Mouse (Mus musculus) lung, postnatal 0 days (tissue): ENCODE results near the gene Nkain2. TPM values are rescaled to one million over a fixed set of nuclear protein-coding genes. Genes with fewer than 3 reads are reported as not detected.
"Not testable (repeated sequence)": the region's sequence is repeated elsewhere in the genome, so short reads cannot be mapped to it uniquely, and the experiment has no call there.

Experiments
- ATAC-seq: fragments of 200-750 bp; cut with Nextera tagmentation; 2 replicates; pipeline ENCODE4 v1.8.0; 2017; ENCODE audit warnings: moderate library complexity
- DNase-seq: peaks from one replicate; pipeline ENCODE4 v3.0.0-alpha.2; 2016; ENCODE audit warnings: low spot score
- H3K27ac ChIP-seq: fragments of 300-500 bp; sonication (generic); 2 replicates; pipeline ENCODE4 v1.5.1; 2014; ENCODE audit warnings: antibody characterized with exemption, mild to moderate bottlenecking, low read length, mixed read lengths
- H3K27me3 ChIP-seq: fragments of 300-500 bp; sonication (generic); replicated peaks from 2 replicates; pipeline ENCODE4 v1.6.1; 2014; ENCODE audit warnings: low read length, mixed read lengths; ENCODE audit not compliant: insufficient read depth
- H3K36me3 ChIP-seq: fragments of 300-500 bp; sonication (generic); 2 replicates; pipeline ENCODE4 v1.6.1; 2014; ENCODE audit warnings: low read length, mixed read lengths; ENCODE audit not compliant: insufficient read depth
- H3K4me1 ChIP-seq: fragments of 300-500 bp; sonication (generic); 2 replicates; pipeline ENCODE4 v1.6.1; 2014; ENCODE audit warnings: antibody characterized with exemption, low read depth, low read length, mixed read lengths; ENCODE audit not compliant: insufficient read depth
- H3K4me2 ChIP-seq: fragments of 300-500 bp; sonication (generic); replicated peaks from 2 replicates; pipeline ENCODE4 v1.6.1; 2014; ENCODE audit warnings: low read depth, mild to moderate bottlenecking, low read length, moderate library complexity, mixed read lengths
- H3K4me3 ChIP-seq: fragments of 300-500 bp; sonication (generic); 2 replicates; pipeline ENCODE4 v1.5.1; 2014; ENCODE audit warnings: low read depth, low read length
- H3K9ac ChIP-seq: fragments of 300-500 bp; sonication (generic); replicated peaks from 2 replicates; pipeline ENCODE4 v1.6.1; 2014; ENCODE audit warnings: low read depth, mild to moderate bottlenecking
- H3K9me3 ChIP-seq: fragments of 300-500 bp; sonication (generic); 2 replicates; pipeline ENCODE4 v1.6.1; 2016; ENCODE audit warnings: low read length, mixed read lengths
- CTCF ChIP-seq: IDR thresholded peaks from 2 replicates; pipeline ENCODE4 v1.5.1; 2016; ENCODE audit warnings: antibody characterized with exemption, mild to moderate bottlenecking
- EP300 ChIP-seq: IDR thresholded peaks from 2 replicates; pipeline ENCODE4 v1.6.1; 2016; ENCODE audit warnings: antibody characterized with exemption, mild to moderate bottlenecking, control low read depth
- WGBS: fragments of 180-500 bp; shearing (Covaris S2); extraction: QIAGEN DNeasy Blood & Tissue Kit; methylation state at CpG from one replicate; pipeline ENCODE4 v1.1.7; 2014; 5-methylcytosine and 5-hydroxymethylcytosine counted together
- polyA plus RNA-seq: library from polyadenylated mRNA; unstranded; fragments of >200 nt; fragmentation: Nextera tagmentation; extraction: Ambion mirVana; gene quantifications from 2 replicates; pipeline ENCODE4 v1.2.1, GENCODE M21; 2015

The Nkain2 gene
- polyA plus RNA-seq, 1 experiment from 2014 or later = not detected

- DNase-seq = no peak
- no peaks in the 10 kb centered on the region for H3K4me1 ChIP-seq
- no peaks in the 10 kb centered on the region for H3K27me3 ChIP-seq
- H3K36me3 ChIP-seq = no peaks in the 10 kb centered on the region
- 22% methylated on average over 1 of the region's 1 CpGs for WGBS
- H3K9me3 ChIP-seq = no peaks in the 10 kb centered on the region
- TF ChIP-seq CTCF (no peak), EP300 (no peak)
- no peak for ATAC-seq
- no peak overlapping the region for H3K9ac ChIP-seq
- no peak overlapping the region for H3K4me3 ChIP-seq
- no peak overlapping the region for H3K27ac ChIP-seq
- H3K4me2 ChIP-seq = no peak overlapping the region
These were observed 20.7 kb downstream of the Nkain2 start for GRCm38 (mm10) chr10:32869541-32869940.

GRCm38 (mm10) chr10:32815210-32815883 lies 74.9 kb downstream of the Nkain2 start:
- no peaks in the 10 kb centered on the region for H3K36me3 ChIP-seq
- TF ChIP-seq CTCF (no peak), EP300 (no peak)
- WGBS = 74% methylated on average over 4 of the region's 4 CpGs
- no peak overlapping the region for H3K27ac ChIP-seq
- ATAC-seq (no peak), DNase-seq (no peak)
- H3K9me3 ChIP-seq = no peaks in the 10 kb centered on the region
- H3K4me3 ChIP-seq = no peak overlapping the region
- H3K4me2 ChIP-seq = no peak overlapping the region
- H3K27me3 ChIP-seq = no peaks in the 10 kb centered on the region
- no peak overlapping the region for H3K9ac ChIP-seq
- no peaks in the 10 kb centered on the region for H3K4me1 ChIP-seq

GRCm38 (mm10) chr10:32796215-32796614 lies 94.0 kb downstream of the Nkain2 start:
- no peak for DNase-seq
- no peaks in the 10 kb centered on the region for H3K36me3 ChIP-seq
- WGBS = 41% methylated on average over 2 of the region's 2 CpGs
- H3K4me1 ChIP-seq = no peaks in the 10 kb centered on the region
- ATAC-seq = no peak
- no peaks in the 10 kb centered on the region for H3K9me3 ChIP-seq
- no peak overlapping the region for H3K4me2 ChIP-seq
- no peaks in the 10 kb centered on the region for H3K27me3 ChIP-seq
- no peak for TF ChIP-seq EP300
- TF ChIP-seq CTCF = no peak
- no peak overlapping the region for H3K4me3 ChIP-seq
- H3K9ac ChIP-seq = no peak overlapping the region
- no peak overlapping the region for H3K27ac ChIP-seq

- DNase-seq (no peak), ATAC-seq (no peak)
- Histone ChIP-seq H3K27ac (no peak overlapping the region), H3K27me3 (no peaks in the 10 kb centered on the region), H3K9ac (no peak overlapping the region), H3K4me3 (no peak overlapping the region), H3K36me3 (no peaks in the 10 kb centered on the region), H3K4me1 (no peaks in the 10 kb centered on the region), H3K4me2 (no peak overlapping the region), H3K9me3 (no peaks in the 10 kb centered on the region)
- TF ChIP-seq CTCF (no peak), EP300 (no peak)
These were observed 99.7 kb downstream of the Nkain2 start for GRCm38 (mm10) chr10:32790541-32790940.

- ATAC-seq (no peak), DNase-seq (no peak)
- no peaks in the 10 kb centered on the region for H3K4me1 ChIP-seq
- no peak overlapping the region for H3K4me2 ChIP-seq
- TF ChIP-seq EP300 (no peak), CTCF (no peak)
- no peak overlapping the region for H3K9ac ChIP-seq
- H3K27ac ChIP-seq = no peak overlapping the region
- no peaks in the 10 kb centered on the region for H3K27me3 ChIP-seq
- WGBS = 71% methylated on average over 3 of the region's 3 CpGs
- H3K4me3 ChIP-seq = no peak overlapping the region
- H3K36me3 ChIP-seq = no peaks in the 10 kb centered on the region
- H3K9me3 ChIP-seq = no peaks in the 10 kb centered on the region
These were observed 107.4 kb downstream of the Nkain2 start for GRCm38 (mm10) chr10:32782732-32783359.

GRCm38 (mm10) chr10:32738989-32739388 lies 151.3 kb downstream of the Nkain2 start:
- TF ChIP-seq CTCF (no peak), EP300 (no peak)
- DNase-seq (no peak), ATAC-seq (no peak)
- H3K4me2 ChIP-seq = no peak overlapping the region
- no peaks in the 10 kb centered on the region for H3K9me3 ChIP-seq
- H3K36me3 ChIP-seq = no peaks in the 10 kb centered on the region
- no peak overlapping the region for H3K9ac ChIP-seq
- H3K4me3 ChIP-seq = no peak overlapping the region
- H3K27ac ChIP-seq = no peak overlapping the region
- WGBS = 84% methylated on average over 2 of the region's 2 CpGs
- H3K4me1 ChIP-seq = no peaks in the 10 kb centered on the region
- H3K27me3 ChIP-seq = no peaks in the 10 kb centered on the region

- H3K9me3 ChIP-seq, DNase-seq, H3K4me3 ChIP-seq, H3K9ac ChIP-seq, H3K4me1 ChIP-seq, H3K4me2 ChIP-seq, H3K27me3 ChIP-seq, ATAC-seq, H3K27ac ChIP-seq, H3K36me3 ChIP-seq: not testable (repeated sequence)
- 77% methylated on average over 1 of the region's 1 CpGs for WGBS
These were observed 183.7 kb downstream of the Nkain2 start for GRCm38 (mm10) chr10:32706579-32706978.
